Mouse (Mus musculus): ENCODE data around the gene Bad.

DNA sequence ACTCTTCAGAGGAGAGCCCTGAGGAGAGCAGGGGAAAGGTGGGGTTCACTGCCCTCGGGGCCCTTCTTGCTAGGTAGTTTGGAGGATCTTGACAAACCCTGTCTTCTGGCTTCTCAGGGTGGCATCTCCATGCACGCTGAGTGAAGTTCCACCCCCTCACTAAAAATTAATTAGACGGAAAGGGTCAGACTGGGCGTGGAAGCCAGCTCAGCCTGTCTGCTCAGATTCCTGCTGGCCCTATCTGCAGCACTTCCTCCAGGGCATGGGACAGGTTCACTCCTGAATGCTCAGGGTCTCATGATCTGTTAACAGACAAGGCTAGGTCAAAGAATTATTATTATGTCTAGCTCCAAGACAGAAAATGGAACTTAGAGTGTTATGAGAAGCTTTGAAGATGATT lies 49.1 kb upstream of the Bad start:
- TF ChIP-seq CTCF (IDR thresholded peaks at IDR 0.05; ENCODE audit: low read depth) (no peak), EP300 (optimal IDR thresholded peaks at IDR 0.05) (peak; percentile 54)
